Mouse (Mus musculus): ENCODE results near the gene Znrf2. TPM values are rescaled to one million over a fixed set of nuclear protein-coding genes. Genes with fewer than 3 reads are reported as not detected.

Znrf2 gene
- total and polyA plus RNA-seq, 3 experiments: 16.1 to 21.3 TPM; not detected in 1

GRCm38 (mm10) chr6:54940126-54940525 is 123.4 kb downstream of the Znrf2 start:
- TF ChIP-seq CHD2 (IDR thresholded peaks at IDR 0.05; ENCODE audit: low read length) (no peak), TAL1 (IDR thresholded peaks at IDR 0.05; ENCODE audit: low read length) (no peak), SIN3A (IDR thresholded peaks at IDR 0.05; ENCODE audit: low read length) (no peak), MAFK (IDR thresholded peaks at IDR 0.05; ENCODE audit: borderline replicate concordance, low read depth, low read length) (no peak), EP300 (IDR thresholded peaks at IDR 0.05; ENCODE audit: low read depth in 1 of 2, low read length in 2 of 2) (no peak), KAT2A (conservative IDR thresholded peaks at IDR 0.05; ENCODE audit: low read depth, low read length) (no peak), MYB (IDR thresholded peaks at IDR 0.05; ENCODE audit: low read depth, low read length) (no peak), ZKSCAN1 (IDR thresholded peaks at IDR 0.05; ENCODE audit: low read depth, low read length) (no peak), BHLHE40 (IDR thresholded peaks at IDR 0.05; ENCODE audit: borderline replicate concordance, low read depth, low read length) (no peak), ETS1 (IDR thresholded peaks at IDR 0.05; ENCODE audit: low read depth, low read length) (no peak), CHD1 (IDR thresholded peaks at IDR 0.05; ENCODE audit: low read depth, low read length) (no peak), MAZ (IDR thresholded peaks at IDR 0.05; ENCODE audit: low read depth, low read length) (no peak), MAX (IDR thresholded peaks at IDR 0.05; ENCODE audit: low read length) (no peak), CTCF (IDR thresholded peaks at IDR 0.05 in 2 of 3, conservative IDR thresholded peaks at IDR 0.05 in 1 of 3; ENCODE audit: control insufficient read depth in 1 of 3, insufficient read depth in 1 of 3, low read depth in 2 of 3, low read length in 3 of 3, poor library complexity in 1 of 3, severe bottlenecking in 1 of 3) (no peak)
- Histone ChIP-seq H3K9me3 (replicated peaks; ENCODE audit: insufficient read depth, low read length) (no peaks in the 10 kb centered on the region), H3K27me3 (ENCODE audit: control insufficient read depth in 1 of 2, insufficient read depth in 2 of 2, low read length in 2 of 2) (no peaks in the 10 kb centered on the region), H3K36me3 (ENCODE audit: control insufficient read depth in 1 of 2, insufficient read depth in 2 of 2, low read length in 2 of 2) (no peaks in the 10 kb centered on the region), H3K4me1 (ENCODE audit: control insufficient read depth in 1 of 2, insufficient read depth in 2 of 2, low read length in 2 of 2) (peaks cover 0 to 4% of the 10 kb centered on the region in 2 experiments; a peak in 1 of 4 replicates), H3K9ac (ENCODE audit: control insufficient read depth, low read depth, low read length, poor library complexity, severe bottlenecking) (no peak overlapping the region), H3K4me3 (ENCODE audit: control insufficient read depth in 1 of 2, insufficient read depth in 1 of 2, low read depth in 2 of 2, low read length in 2 of 2) (no peak overlapping the region), H3K27ac (ENCODE audit: control insufficient read depth, low read depth, low read length) (no peak overlapping the region), H3K79me2 (ENCODE audit: control insufficient read depth, insufficient read depth, low read length, poor library complexity) (no peaks in the 10 kb centered on the region)
- DNase-seq (ENCODE audit: low read depth, low spot score): no peak

- Histone ChIP-seq H3K79me2 (ENCODE audit: control insufficient read depth, insufficient read depth, low read length, poor library complexity) (no peaks in the 10 kb centered on the region), H3K4me3 (ENCODE audit: control insufficient read depth in 1 of 2, insufficient read depth in 1 of 2, low read depth in 2 of 2, low read length in 2 of 2) (no peak overlapping the region), H3K27me3 (ENCODE audit: control insufficient read depth in 1 of 2, insufficient read depth in 2 of 2, low read length in 2 of 2) (no peaks in the 10 kb centered on the region), H3K9me3 (replicated peaks; ENCODE audit: insufficient read depth, low read length) (no peaks in the 10 kb centered on the region), H3K36me3 (ENCODE audit: control insufficient read depth in 1 of 2, insufficient read depth in 2 of 2, low read length in 2 of 2) (no peaks in the 10 kb centered on the region), H3K4me1 (ENCODE audit: control insufficient read depth in 1 of 2, insufficient read depth in 2 of 2, low read length in 2 of 2) (peaks cover 0 to 1% of the 10 kb centered on the region in 2 experiments; a peak in 1 of 4 replicates), H3K9ac (ENCODE audit: control insufficient read depth, low read depth, low read length, poor library complexity, severe bottlenecking) (no peak overlapping the region), H3K27ac (ENCODE audit: control insufficient read depth, low read depth, low read length) (no peak overlapping the region)
- TF ChIP-seq SIN3A (IDR thresholded peaks at IDR 0.05; ENCODE audit: low read length) (no peak), UBTF (IDR thresholded peaks at IDR 0.05; ENCODE audit: borderline replicate concordance, insufficient read depth, low read depth, low read length) (no peak), TBP (IDR thresholded peaks at IDR 0.05; ENCODE audit: low read depth, low read length) (no peak), EP300 (IDR thresholded peaks at IDR 0.05; ENCODE audit: low read depth in 1 of 2, low read length in 2 of 2) (no peak), POLR2A (IDR thresholded peaks at IDR 0.05; ENCODE audit: control insufficient read depth in 1 of 2, insufficient read depth in 1 of 2, low read depth in 1 of 2, low read length in 2 of 2, poor library complexity in 1 of 2) (no peak), ELF1 (IDR thresholded peaks at IDR 0.05; ENCODE audit: low read depth, low read length) (no peak), ZC3H11A (IDR thresholded peaks at IDR 0.05; ENCODE audit: low read depth, low read length) (no peak)
- DNase-seq (ENCODE audit: low read depth, low spot score): no peak
Measured at GRCm38 (mm10) chr6:54941149-54941548, 124.4 kb downstream of the Znrf2 start.

Other genes with a start within 250 kb of the Znrf2 start
- 16.6 and 16.8 TPM in 2 replicates for gene Plekha8, start 221.8 kb upstream of the Znrf2 start, total RNA-seq (2012; rRNA removed)
- 10 to 100 TPM in 1 of 2 experiments, not detected in 1; 11.6 TPM for gene Plekha8, start 221.8 kb upstream of the Znrf2 start, polyA plus RNA-seq (2012; ENCODE audit: insufficient read depth in 1 of 2, insufficient read length in 2 of 2, low read depth in 1 of 2, low replicate concordance in 2 of 2, missing spikeins in 1 of 2)
- gene Fkbp14, start 219.6 kb upstream of the Znrf2 start, total RNA-seq (2012; rRNA removed): 0.65 and 1.5 TPM in 2 replicates
- gene Fkbp14, start 219.6 kb upstream of the Znrf2 start, polyA plus RNA-seq (2012; ENCODE audit: insufficient read depth in 1 of 2, insufficient read length in 2 of 2, low read depth in 1 of 2, low replicate concordance in 2 of 2, missing spikeins in 1 of 2): 1 to 10 TPM in 1 of 2 experiments, not detected in 1; 1.8 TPM
- gene Mturn, start 135.3 kb upstream of the Znrf2 start, total RNA-seq (2012; rRNA removed): 0.26 and 0.31 TPM in 2 replicates
- 1 to 10 TPM in 1 of 2 experiments, not detected in 1; 1.1 TPM for gene Mturn, start 135.3 kb upstream of the Znrf2 start, polyA plus RNA-seq (2012; ENCODE audit: insufficient read depth in 1 of 2, insufficient read length in 2 of 2, low read depth in 1 of 2, low replicate concordance in 2 of 2, missing spikeins in 1 of 2)
- 0.10 and 0.12 TPM in 2 replicates for gene Nod1, start 155.7 kb downstream of the Znrf2 start, total RNA-seq (2012; rRNA removed)
- gene Nod1, start 155.7 kb downstream of the Znrf2 start, polyA plus RNA-seq (2012; ENCODE audit: insufficient read depth in 1 of 2, insufficient read length in 2 of 2, low read depth in 1 of 2, low replicate concordance in 2 of 2, missing spikeins in 1 of 2): under 1 TPM in 1 of 2 experiments, not detected in 1; 0.21 TPM
- gene Ggct, start 176.0 kb downstream of the Znrf2 start, total RNA-seq (2012; rRNA removed): 19.1 and 23.7 TPM in 2 replicates
- gene Ggct, start 176.0 kb downstream of the Znrf2 start, polyA plus RNA-seq (2012; ENCODE audit: insufficient read depth in 1 of 2, insufficient read length in 2 of 2, low read depth in 1 of 2, low replicate concordance in 2 of 2, missing spikeins in 1 of 2): 10 to 100 TPM in 1 of 2 experiments, not detected in 1; 41.6 TPM
- 171 and 237 TPM in 2 replicates for gene Gars, start 221.1 kb downstream of the Znrf2 start, total RNA-seq (2012; rRNA removed)
- gene Gars, start 221.1 kb downstream of the Znrf2 start, polyA plus RNA-seq (2012; ENCODE audit: insufficient read depth in 1 of 2, insufficient read length in 2 of 2, low read depth in 1 of 2, low replicate concordance in 2 of 2, missing spikeins in 1 of 2): 100 to 1,000 TPM; 225 to 325 TPM